Mouse (Mus musculus) kidney, adult 8-10 months (tissue): ENCODE measurements around the gene Sco2.

Experiments used
- DNase-seq, 2 experiments: peaks; one replicate each; pipeline ENCODE4 v3.0.0; 2022

Sco2 gene

GRCm38 (mm10) chr15:89372536-89372935 lies 1.1 kb downstream of the Sco2 start:
- DNase-seq, result no peak

- no peak for DNase-seq
These were observed 1.6 kb downstream of the Sco2 start for GRCm38 (mm10) chr15:89372068-89372467.

GRCm38 (mm10) chr15:89365141-89365551 lies 8.5 kb downstream of the Sco2 start:
- no peak for DNase-seq

- no peak for DNase-seq
These were observed 10.6 kb downstream of the Sco2 start for GRCm38 (mm10) chr15:89363051-89363450.

GRCm38 (mm10) chr15:89358784-89359183 lies 14.9 kb downstream of the Sco2 start:
- DNase-seq, result no peak

- DNase-seq, result peak; percentile 44 to 58
These were observed 17.3 kb downstream of the Sco2 start for GRCm38 (mm10) chr15:89356372-89356771.

- DNase-seq, result peak; percentile 91 to 96
These were observed 18.1 kb downstream of the Sco2 start, which contains the start of the genes Lmf2 and Ncaph2 for GRCm38 (mm10) chr15:89355241-89356187. TSS of gene Lmf2 (minus strand) at chr15:89355659. TSS of gene Ncaph2 (plus strand) at chr15:89355719.

GRCm38 (mm10) chr15:89354455-89354854 lies 19.2 kb downstream of the Sco2 start:
- no peak for DNase-seq

GRCm38 (mm10) chr15:89353837-89354236 lies 19.8 kb downstream of the Sco2 start:
- DNase-seq, result no peak

GRCm38 (mm10) chr15:89352795-89353194 lies 20.9 kb downstream of the Sco2 start:
- DNase-seq, result no peak

- DNase-seq, result no peak
These were observed 21.6 kb downstream of the Sco2 start for GRCm38 (mm10) chr15:89352054-89352453.

GRCm38 (mm10) chr15:89351302-89351701 lies 22.3 kb downstream of the Sco2 start:
- no peak for DNase-seq

- no peak for DNase-seq
These were observed 23.2 kb downstream of the Sco2 start for GRCm38 (mm10) chr15:89350447-89350846.

- no peak for DNase-seq
These were observed 30.3 kb downstream of the Sco2 start for GRCm38 (mm10) chr15:89343325-89343724.

GRCm38 (mm10) chr15:89341678-89342077 lies 32.0 kb downstream of the Sco2 start:
- DNase-seq, result no peak

- DNase-seq, result no peak
These were observed 33.5 kb downstream of the Sco2 start for GRCm38 (mm10) chr15:89340136-89340535.

- no peak for DNase-seq
These were observed 34.0 kb downstream of the Sco2 start for GRCm38 (mm10) chr15:89339696-89340095.

- DNase-seq, result peak in 1 of 2 experiments; percentile 34
These were observed 37.2 kb downstream of the Sco2 start for GRCm38 (mm10) chr15:89336422-89336821.

GRCm38 (mm10) chr15:89334774-89335537 lies 38.7 kb downstream of the Sco2 start:
- peak in 1 of 2 experiments; percentile 47 for DNase-seq

- peak; percentile 92 to 95 for DNase-seq
These were observed 39.4 kb downstream of the Sco2 start, which contains the start of gene Miox for GRCm38 (mm10) chr15:89334271-89334670. TSS of gene Miox (plus strand) at chr15:89334398.

GRCm38 (mm10) chr15:89326441-89326840 lies 47.2 kb downstream of the Sco2 start:
- peak; percentile 81 to 86 for DNase-seq

GRCm38 (mm10) chr15:89323656-89324055 lies 50.0 kb downstream of the Sco2 start:
- DNase-seq, result no peak
